ENCODE assay signal across 29 mouse cellular contexts in genomic region chr8:53619196-53619595, GRCm38 (mm10). TPM values are rescaled to one million over a fixed set of nuclear protein-coding genes. Genes with fewer than 3 reads are reported as not detected.
"Had no signal": no experiment of that assay in that cellular context is flagged by ENCODE, and none has a peak within 500 bp of the region (broad histone marks: within the 10 kb centered on the region; RNA-seq: fewer than 3 reads in every experiment).

No protein-coding gene starts in this region.

- H3K27ac ChIP-seq: embryonic facial prominence, embryonic 10.5 days; embryonic facial prominence, embryonic 12.5 days; embryonic facial prominence, embryonic 13.5 days; embryonic facial prominence, embryonic 15.5 days; forebrain, embryonic 10.5 days; forebrain, embryonic 12.5 days; forebrain, embryonic 13.5 days; forebrain, embryonic 15.5 days; gastrocnemius, adult 2 months; heart, adult 2 months had no signal

- H3K4me1 ChIP-seq: embryonic facial prominence, embryonic 10.5 days; embryonic facial prominence, embryonic 12.5 days; embryonic facial prominence, embryonic 13.5 days; embryonic facial prominence, embryonic 15.5 days; forebrain, embryonic 10.5 days; forebrain, embryonic 12.5 days; forebrain, embryonic 13.5 days; forebrain, embryonic 15.5 days had no signal

- H3K36me3 ChIP-seq: embryonic facial prominence, embryonic 12.5 days; embryonic facial prominence, embryonic 13.5 days; embryonic facial prominence, embryonic 15.5 days; forebrain, embryonic 15.5 days had no signal

- H3K4me2 ChIP-seq: embryonic facial prominence, embryonic 12.5 days; embryonic facial prominence, embryonic 13.5 days; embryonic facial prominence, embryonic 15.5 days; forebrain, embryonic 12.5 days; forebrain, embryonic 13.5 days; forebrain, embryonic 15.5 days had no signal

- DNase-seq: cerebellum, adult 9-10 months; cerebellum, adult 9-11 months; cerebellum, postnatal 10 days; cerebellum, postnatal 14 days; cerebellum, postnatal 25 days; cerebellum, postnatal 36 days; embryo, embryonic 11 days; forebrain, postnatal 0 days; gastrocnemius, adult 2 months; gastrocnemius, postnatal 10 days; gastrocnemius, postnatal 14 days; gastrocnemius, postnatal 25 days; gastrocnemius, postnatal 36 days; heart, adult 11 months; heart, adult 18-20 months; heart, adult 2 months had no signal

- H3K9ac ChIP-seq: embryonic facial prominence, embryonic 12.5 days; embryonic facial prominence, embryonic 13.5 days; embryonic facial prominence, embryonic 15.5 days; forebrain, embryonic 12.5 days; forebrain, embryonic 13.5 days; forebrain, embryonic 15.5 days; forebrain, postnatal 0 days had no signal

- H3K27me3 ChIP-seq: embryonic facial prominence, embryonic 12.5 days; embryonic facial prominence, embryonic 13.5 days; embryonic facial prominence, embryonic 15.5 days; forebrain, embryonic 12.5 days; forebrain, embryonic 13.5 days; forebrain, embryonic 15.5 days had no signal

- H3K9me3 ChIP-seq: embryonic facial prominence, embryonic 10.5 days; embryonic facial prominence, embryonic 12.5 days; embryonic facial prominence, embryonic 13.5 days; embryonic facial prominence, embryonic 15.5 days; forebrain, embryonic 10.5 days; forebrain, embryonic 12.5 days; forebrain, embryonic 13.5 days; forebrain, embryonic 15.5 days had no signal

- ATAC-seq: forebrain, embryonic 13.5 days; forebrain, embryonic 14.5 days; forebrain, embryonic 15.5 days; forebrain, embryonic 16.5 days; forebrain, postnatal 0 days had no signal

- H3K4me3 ChIP-seq: embryonic facial prominence, embryonic 10.5 days; embryonic facial prominence, embryonic 12.5 days; embryonic facial prominence, embryonic 13.5 days; embryonic facial prominence, embryonic 15.5 days; erythroblast, embryonic 14.5 days; forebrain, embryonic 10.5 days; forebrain, embryonic 12.5 days; forebrain, embryonic 13.5 days; forebrain, embryonic 15.5 days; gastrocnemius, adult 2 months; heart, adult 2 months had no signal

RNA-seq across cellular contexts. Expression of gene Neil3, which starts 19.7 kb away (rescaled TPM):
- total RNA-seq: gastrocnemius, adult 18-20 months; gastrocnemius, adult 2 months; gastrocnemius, adult 8-10 months had no signal
